Mouse (Mus musculus): ENCODE data around the gene Sinhcaf.

GRCm38 (mm10) chr6:148906958-148907357 lies 39.3 kb downstream of the Sinhcaf start:
- TF ChIP-seq POLR2A (IDR thresholded peaks at IDR 0.05; ENCODE audit: insufficient read depth, low read length) (no peak), CTCF (IDR thresholded peaks at IDR 0.05; ENCODE audit: low read depth, low read length) (no peak), EP300 (IDR thresholded peaks at IDR 0.05; ENCODE audit: insufficient read depth, low read depth, low read length) (no peak)

All from ES-Bruce4 (cell line).